Mouse (Mus musculus) liver, embryonic 13.5 days (tissue): ENCODE results near the gene Tbce. TPM values are rescaled to one million over a fixed set of nuclear protein-coding genes. Genes with fewer than 3 reads are reported as not detected.
A peak's percentile ranks its signal among the peaks of the same experiment; 100 is the strongest.

ENCODE experiments used
- ATAC-seq: fragments of 200-750 bp; cut with Nextera tagmentation; 2 replicates; pipeline ENCODE4 v1.8.0; 2017; ENCODE audit warnings: low read depth, mild to moderate bottlenecking, moderate number of reproducible peaks, moderate library complexity
- DNase-seq: peaks from one replicate; pipeline ENCODE4 v3.0.0; 2022
- H3K27ac ChIP-seq: fragments of 300-500 bp; sonication (generic); 2 replicates; pipeline ENCODE4 v1.5.1; 2015; ENCODE audit warnings: moderate library complexity, mild to moderate bottlenecking, inconsistent platforms
- H3K27me3 ChIP-seq: fragments of 300-500 bp; sonication (generic); 2 replicates; pipeline ENCODE4 v1.6.1; 2015; ENCODE audit warnings: mild to moderate bottlenecking, inconsistent platforms
- H3K36me3 ChIP-seq: fragments of 300-500 bp; sonication (generic); 2 replicates; pipeline ENCODE4 v1.6.1; 2015; ENCODE audit warnings: mild to moderate bottlenecking, inconsistent platforms
- H3K4me1 ChIP-seq: fragments of 300-500 bp; sonication (generic); replicated peaks from 2 replicates; pipeline ENCODE4 v1.6.1; 2015; ENCODE audit warnings: inconsistent platforms
- H3K4me2 ChIP-seq: fragments of 300-500 bp; sonication (generic); 2 replicates; pipeline ENCODE4 v1.6.1; 2015; ENCODE audit warnings: inconsistent platforms, mild to moderate bottlenecking, moderate library complexity
- H3K4me3 ChIP-seq: fragments of 300-500 bp; sonication (generic); replicated peaks from 2 replicates; pipeline ENCODE4 v1.5.1; 2015; ENCODE audit warnings: mild to moderate bottlenecking, inconsistent platforms
- H3K9ac ChIP-seq: fragments of 300-500 bp; sonication (generic); 2 replicates; pipeline ENCODE4 v1.6.1; 2015; ENCODE audit warnings: mild to moderate bottlenecking, inconsistent platforms
- H3K9me3 ChIP-seq: fragments of 300-500 bp; sonication (generic); replicated peaks from 2 replicates; pipeline ENCODE4 v1.6.1; 2016; ENCODE audit warnings: inconsistent platforms
- WGBS: fragments of 180-500 bp; shearing (Covaris S2); methylation state at CpG from one replicate; pipeline ENCODE4 v1.1.7; 2015; ENCODE audit not compliant: insufficient replicate concordance; 5-methylcytosine and 5-hydroxymethylcytosine counted together
- polyA plus RNA-seq: library from polyadenylated mRNA; unstranded; fragments of >200 nt; fragmentation: Nextera tagmentation; extraction: Ambion mirVana; gene quantifications from 2 replicates; pipeline ENCODE4 v1.2.1, GENCODE M21; 2015

The Tbce gene
- polyA plus RNA-seq: 31.5 and 37.6 TPM in 2 replicates

DNA sequence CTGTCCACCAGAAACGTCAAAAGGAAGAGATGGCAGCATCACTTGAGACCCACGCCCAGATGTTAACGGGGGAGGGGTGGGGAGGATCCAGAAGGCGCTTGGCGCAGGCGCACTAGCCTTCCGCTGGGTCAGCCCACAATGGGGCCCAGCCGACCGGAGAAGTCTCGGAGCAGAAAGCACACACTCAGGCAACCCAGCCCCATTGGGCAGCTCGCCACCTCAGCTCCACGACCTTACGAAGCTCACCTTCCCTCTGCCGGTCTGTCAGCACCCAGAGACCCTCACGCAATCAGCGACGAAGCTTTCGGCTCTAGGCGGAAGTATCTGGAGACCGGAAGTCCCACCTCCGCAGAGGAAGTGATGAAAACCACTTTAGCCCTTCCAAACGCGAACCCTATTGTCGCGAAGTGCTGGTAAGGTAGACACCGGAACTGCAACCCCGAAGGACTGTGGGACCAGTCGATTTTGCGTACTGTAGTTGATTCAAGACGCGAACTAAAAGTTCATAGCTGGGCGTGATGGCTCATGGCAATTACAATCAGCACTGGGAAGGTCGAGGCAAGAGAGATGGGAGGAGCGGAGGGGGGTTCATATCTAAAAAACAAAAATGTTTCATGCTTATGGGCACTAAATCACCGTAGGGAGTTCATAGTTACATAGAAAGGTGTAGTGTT, at the start of gene Tbce:
Tbce (minus strand) TSS at position 347 of the 674 bp plus-strand sequence.
- Histone ChIP-seq H3K4me3 (peak within 1 kb of the TSS; percentile 80), H3K27me3 (no peaks in the 10 kb centered on the region), H3K4me2 (peak within 1 kb of the TSS; percentile 94), H3K9me3 (no peaks in the 10 kb centered on the region), H3K4me1 (peaks cover 51% of the 10 kb centered on the region), H3K36me3 (peaks cover 6% of the 10 kb centered on the region; the same call in 1 of the 2 replicates), H3K9ac (peak within 1 kb of the TSS; percentile 88), H3K27ac (peak within 1 kb of the TSS; percentile 96)
- peak; percentile 84 for DNase-seq
- peak; percentile 95 for ATAC-seq
- WGBS: under 1% methylated on average over 35 of the region's 35 CpGs

- ATAC-seq (no peak), DNase-seq (no peak)
- Histone ChIP-seq H3K9ac (no peak overlapping the region), H3K27ac (no peak overlapping the region), H3K36me3 (no peaks in the 10 kb centered on the region), H3K9me3 (no peaks in the 10 kb centered on the region), H3K4me3 (no peak overlapping the region), H3K27me3 (no peaks in the 10 kb centered on the region), H3K4me2 (no peak overlapping the region), H3K4me1 (peaks cover 17% of the 10 kb centered on the region)
- 91% methylated on average over 1 of the region's 1 CpGs for WGBS
These were observed 49.2 kb upstream of the Tbce start for GRCm38 (mm10) chr13:14088669-14089068.

DNA sequence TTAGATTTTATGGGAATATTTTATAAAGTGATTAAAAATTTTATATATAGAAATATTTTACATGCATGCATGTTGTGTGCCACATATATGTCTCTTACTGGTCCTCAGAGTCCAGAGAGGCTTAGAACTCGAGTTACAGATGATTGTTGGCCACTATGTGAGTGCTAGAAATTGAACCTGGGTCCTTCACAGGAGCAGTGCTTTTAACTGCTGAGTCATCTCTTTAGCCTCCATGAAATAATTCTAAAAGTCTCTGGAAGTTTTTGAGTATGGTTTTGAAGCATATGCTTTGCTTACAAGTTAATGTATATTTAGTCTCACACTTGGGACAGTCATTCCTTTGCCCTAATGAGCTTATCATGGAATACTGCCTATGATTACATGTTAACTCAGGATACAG, 35.9 kb upstream of the Tbce start:
- no peak overlapping the region for H3K9ac ChIP-seq
- DNase-seq (no peak), ATAC-seq (no peak)
- no peaks in the 10 kb centered on the region for H3K9me3 ChIP-seq
- WGBS: 51% methylated on average over 1 of the region's 1 CpGs
- no peak overlapping the region for H3K4me2 ChIP-seq
- no peak overlapping the region for H3K27ac ChIP-seq
- H3K4me1 ChIP-seq: peaks cover 32% of the 10 kb centered on the region
- no peaks in the 10 kb centered on the region for H3K27me3 ChIP-seq
- H3K4me3 ChIP-seq: no peak overlapping the region
- no peaks in the 10 kb centered on the region for H3K36me3 ChIP-seq

- no peak overlapping the region for H3K4me3 ChIP-seq
- no peak overlapping the region for H3K4me2 ChIP-seq
- H3K36me3 ChIP-seq: no peaks in the 10 kb centered on the region
- no peaks in the 10 kb centered on the region for H3K9me3 ChIP-seq
- no peaks in the 10 kb centered on the region for H3K27me3 ChIP-seq
- ATAC-seq: no peak
- WGBS: 85% methylated on average over 1 of the region's 1 CpGs
- no peak overlapping the region for H3K9ac ChIP-seq
- DNase-seq: no peak
- peaks cover 30% of the 10 kb centered on the region for H3K4me1 ChIP-seq
- H3K27ac ChIP-seq: peak overlapping the region; percentile 2; the same call in 1 of the 2 replicates
These were observed 34.9 kb upstream of the Tbce start for GRCm38 (mm10) chr13:14074371-14074770.

DNA sequence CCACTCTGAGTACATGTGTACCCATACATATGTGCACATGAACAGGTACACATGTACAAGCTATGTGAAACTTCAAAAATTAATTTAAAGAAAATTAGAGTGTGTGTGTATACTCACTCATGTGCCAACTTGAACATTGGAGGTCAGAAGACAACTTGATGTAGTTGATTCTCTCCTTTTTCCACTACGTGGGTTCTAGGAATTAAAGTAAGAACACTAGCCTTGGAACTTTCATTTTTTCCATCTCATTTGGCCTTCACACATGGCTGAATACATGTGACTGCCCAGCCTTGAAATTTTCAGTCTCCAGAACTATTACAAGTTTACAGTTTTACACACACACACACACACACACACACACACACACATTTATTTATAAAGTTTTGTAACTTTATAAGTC, 29.9 kb upstream of the Tbce start:
- 87% methylated on average over 1 of the region's 1 CpGs for WGBS
- no peak for ATAC-seq
- peaks cover 16% of the 10 kb centered on the region; the same call in 1 of the 2 replicates for H3K36me3 ChIP-seq

DNA sequence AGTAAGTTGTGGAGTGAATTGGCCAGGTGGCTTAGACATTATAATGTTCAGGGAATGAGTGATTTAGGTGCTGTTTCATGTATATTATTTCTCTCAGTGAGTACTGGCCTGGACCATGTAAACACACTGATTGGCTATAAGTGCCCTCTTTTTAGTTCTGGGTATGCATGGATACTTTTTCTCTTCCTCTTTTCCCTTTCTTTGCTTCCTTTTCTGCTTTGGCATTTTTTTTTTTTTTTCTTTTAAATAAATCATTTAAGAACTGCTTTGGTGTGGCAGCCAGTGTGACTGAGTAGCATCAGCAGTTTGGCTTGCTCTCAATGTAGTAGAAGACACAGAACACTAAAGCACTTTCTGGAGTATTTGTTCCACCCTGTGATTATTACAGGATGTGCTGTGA, 28.6 kb upstream of the Tbce start:
- Histone ChIP-seq H3K9ac (no peak overlapping the region), H3K36me3 (peaks cover 16% of the 10 kb centered on the region; the same call in 1 of the 2 replicates), H3K27me3 (no peaks in the 10 kb centered on the region), H3K9me3 (no peaks in the 10 kb centered on the region), H3K27ac (no peak overlapping the region), H3K4me3 (no peak overlapping the region), H3K4me1 (peaks cover 43% of the 10 kb centered on the region), H3K4me2 (no peak overlapping the region)
- ATAC-seq (no peak), DNase-seq (no peak)

More for the DNA sequence above, 29.9 kb upstream of the Tbce start:
- DNase-seq: no peak
- Histone ChIP-seq H3K27me3 (no peaks in the 10 kb centered on the region), H3K4me2 (no peak overlapping the region), H3K9me3 (no peaks in the 10 kb centered on the region), H3K4me3 (no peak overlapping the region), H3K4me1 (peaks cover 48% of the 10 kb centered on the region), H3K27ac (no peak overlapping the region), H3K9ac (no peak overlapping the region)

DNA sequence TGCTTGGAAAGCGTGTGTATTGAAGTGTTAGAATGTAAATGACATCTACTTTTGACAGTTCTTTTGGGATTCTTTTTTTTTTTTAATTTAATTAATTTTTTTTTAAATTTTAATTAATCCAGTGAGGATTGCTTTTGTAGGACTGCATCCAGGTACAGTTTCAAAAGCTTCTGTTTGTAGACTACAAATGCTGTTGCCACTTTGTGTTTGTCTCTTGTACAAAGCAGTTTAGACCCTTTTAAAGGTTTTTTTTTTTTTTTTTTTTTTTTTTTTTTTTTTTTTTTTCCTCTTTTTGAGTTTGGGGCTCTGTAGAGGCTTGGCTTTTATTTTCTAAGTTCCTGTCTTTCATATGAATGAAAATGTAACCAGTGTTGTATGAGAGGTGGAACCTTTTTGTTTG, 26.3 kb upstream of the Tbce start:
- WGBS: 69% methylated on average over 1 of the region's 1 CpGs

GRCm38 (mm10) chr13:14065028-14065380, 25.6 kb upstream of the Tbce start:
- no peak for DNase-seq
- Histone ChIP-seq H3K4me1 (peaks cover 44% of the 10 kb centered on the region), H3K27me3 (no peaks in the 10 kb centered on the region), H3K36me3 (peaks cover 16% of the 10 kb centered on the region; the same call in 1 of the 2 replicates), H3K27ac (peak overlapping the region; percentile 95), H3K4me2 (peak overlapping the region; percentile 82), H3K9ac (peak overlapping the region; percentile 100), H3K9me3 (no peaks in the 10 kb centered on the region), H3K4me3 (peak overlapping the region; percentile 99)
- WGBS: 24% methylated on average over 9 of the region's 9 CpGs
- no peak for ATAC-seq

More for the DNA sequence above, 26.3 kb upstream of the Tbce start:
- Histone ChIP-seq H3K4me3 (no peak overlapping the region), H3K4me2 (peak overlapping the region; percentile 14; the same call in 1 of the 2 replicates), H3K27me3 (no peaks in the 10 kb centered on the region), H3K4me1 (peaks cover 47% of the 10 kb centered on the region), H3K9me3 (no peaks in the 10 kb centered on the region), H3K27ac (no peak overlapping the region; the same call in 1 of the 2 replicates), H3K9ac (0 out of 2 replicates have a peak overlapping the region, but pooled peaks have one; percentile 17), H3K36me3 (peaks cover 16% of the 10 kb centered on the region; the same call in 1 of the 2 replicates)
- DNase-seq: no peak
- no peak for ATAC-seq

DNA sequence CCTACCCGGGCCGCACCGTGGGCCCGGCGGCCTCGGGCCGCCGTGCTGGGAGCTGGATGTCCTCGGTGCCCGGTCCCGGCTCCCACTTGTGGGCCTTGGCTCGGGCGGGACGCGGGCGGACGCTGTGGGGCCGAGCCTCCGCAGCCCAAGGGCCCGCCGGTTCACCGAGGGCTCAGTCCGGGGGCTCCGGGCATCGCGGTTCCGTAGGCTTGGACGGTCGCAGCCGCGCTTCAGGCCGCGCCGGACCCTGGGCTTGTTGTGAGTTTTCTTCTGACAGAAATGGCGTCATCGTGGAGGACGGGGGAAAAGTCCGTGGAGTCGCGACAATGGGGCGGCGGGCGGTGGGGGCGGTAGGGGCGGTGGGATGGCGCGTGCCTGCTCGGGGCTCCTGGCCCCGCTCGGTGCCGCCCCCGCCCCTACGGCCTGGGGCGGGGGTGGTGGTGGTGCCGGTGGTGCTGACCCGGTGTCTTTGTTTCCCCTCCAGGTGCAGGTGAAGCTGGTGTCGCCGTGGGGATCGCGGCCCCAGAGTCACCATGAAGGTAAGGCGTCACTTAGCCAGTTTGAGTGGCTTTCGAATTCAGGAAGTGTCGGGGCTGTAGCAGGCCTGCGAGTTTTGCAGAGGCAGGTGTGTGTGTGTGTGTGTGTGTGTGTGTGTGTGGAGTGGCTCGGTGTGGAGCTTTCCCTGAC, 25.0 kb upstream of the Tbce start:
- H3K27me3 ChIP-seq: no peaks in the 10 kb centered on the region
- H3K27ac ChIP-seq: peak overlapping the region; percentile 95
- ATAC-seq (no peak; the same call in 1 of the 2 replicates), DNase-seq (peak; percentile 27)
- H3K9ac ChIP-seq: peak overlapping the region; percentile 100
- under 1% methylated on average over 57 of the region's 65 CpGs for WGBS
- H3K9me3 ChIP-seq: no peaks in the 10 kb centered on the region
- H3K4me3 ChIP-seq: peak overlapping the region; percentile 99
- H3K4me2 ChIP-seq: peak overlapping the region; percentile 82
- peaks cover 16% of the 10 kb centered on the region; the same call in 1 of the 2 replicates for H3K36me3 ChIP-seq
- H3K4me1 ChIP-seq: peaks cover 44% of the 10 kb centered on the region

DNA sequence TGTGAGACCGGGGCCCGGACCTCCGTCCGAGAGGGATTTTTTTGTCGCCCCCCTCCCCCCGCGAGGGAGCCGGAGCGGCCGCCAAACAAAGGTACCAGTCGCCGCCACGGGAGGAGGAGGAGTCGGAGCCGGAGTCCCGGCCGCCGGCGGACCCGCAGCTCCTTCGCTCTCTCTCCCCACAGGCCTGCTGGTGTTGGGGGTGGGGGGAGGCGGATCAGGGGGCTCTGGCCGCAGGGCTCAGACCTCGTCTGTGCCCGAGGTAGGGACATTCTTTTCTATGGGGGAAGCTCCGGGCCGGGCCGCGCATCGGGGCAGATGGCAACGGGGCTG, 24.5 kb upstream of the Tbce start:
- 1% methylated on average over 31 of the region's 31 CpGs for WGBS
- Histone ChIP-seq H3K36me3 (peaks cover 14% of the 10 kb centered on the region; the same call in 1 of the 2 replicates), H3K9ac (peak overlapping the region; percentile 100), H3K9me3 (no peaks in the 10 kb centered on the region), H3K27ac (peak overlapping the region; percentile 95), H3K4me1 (peaks cover 44% of the 10 kb centered on the region), H3K27me3 (no peaks in the 10 kb centered on the region), H3K4me2 (peak overlapping the region; percentile 82), H3K4me3 (peak overlapping the region; percentile 99)
- DNase-seq: no peak
- ATAC-seq: peak; percentile 25

GRCm38 (mm10) chr13:14063013-14063941, 23.8 kb upstream of the Tbce start, which contains the start of the genes Arid4b and Ggps1:
Arid4b (plus strand) TSS chr13:14063232.
Ggps1 (minus strand) TSS chr13:14063488.
- WGBS: under 1% methylated on average over 61 of the region's 64 CpGs
- peaks cover 10% of the 10 kb centered on the region; the same call in 1 of the 2 replicates for H3K36me3 ChIP-seq
- DNase-seq: peak; percentile 97
- ATAC-seq: peak; percentile 95
- H3K27me3 ChIP-seq: no peaks in the 10 kb centered on the region
- peaks cover 38% of the 10 kb centered on the region for H3K4me1 ChIP-seq
- H3K27ac ChIP-seq: peak within 1 kb of the TSS; percentile 95
- peak within 1 kb of the TSS; percentile 82 for H3K4me2 ChIP-seq
- H3K9me3 ChIP-seq: no peaks in the 10 kb centered on the region
- peak within 1 kb of the TSS; percentile 99 for H3K4me3 ChIP-seq
- H3K9ac ChIP-seq: peak within 1 kb of the TSS; percentile 100
